Mouse (Mus musculus) liver, postnatal 0 days (tissue): Measurements from ENCODE around the gene Slc38a1.

Source experiments
- CTCF ChIP-seq: sonication (generic); IDR thresholded peaks from 2 replicates; pipeline ENCODE4 v1.5.1; 2016; ENCODE audit warnings: antibody characterized with exemption, low read depth
- EP300 ChIP-seq: IDR thresholded peaks from 2 replicates; pipeline ENCODE4 v1.6.1; 2016; ENCODE audit warnings: antibody characterized with exemption, low read depth, mild to moderate bottlenecking

DNA sequence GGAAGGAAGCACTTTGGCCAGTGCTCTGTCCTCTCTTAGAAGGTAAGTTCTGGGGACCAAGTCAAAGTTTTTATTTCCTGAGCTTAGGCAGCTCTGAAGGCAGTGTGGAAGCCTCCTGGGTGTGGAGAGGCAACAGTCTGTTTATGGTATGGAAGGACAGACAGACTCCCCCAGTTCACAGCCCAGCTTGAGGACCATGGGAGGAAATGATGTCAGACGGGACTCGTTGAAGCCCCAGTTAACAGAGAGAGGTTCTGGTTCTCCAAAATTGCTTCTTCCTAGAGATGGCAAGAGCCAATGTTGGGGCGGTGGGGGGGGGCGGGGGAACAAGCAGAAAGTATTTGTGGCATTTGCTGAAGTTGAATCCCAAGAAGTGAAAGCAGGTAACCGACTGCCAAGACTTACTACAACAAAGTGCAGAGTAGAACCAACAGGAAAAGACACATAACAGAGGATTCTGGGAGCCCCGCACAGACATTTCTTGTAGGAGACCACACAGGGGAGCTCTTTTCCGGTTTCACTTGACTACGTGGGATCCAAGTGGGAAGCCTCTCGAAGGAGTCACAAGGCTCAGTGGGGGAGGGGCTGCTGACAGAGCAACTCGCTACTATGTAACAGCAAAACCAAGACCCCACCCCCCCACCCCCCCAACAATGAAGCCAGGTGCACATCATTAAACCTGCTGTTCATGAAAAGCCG, 41.6 kb upstream of the Slc38a1 start:
- no peak for TF ChIP-seq EP300
- peak; percentile 21; the same call in 1 of the 2 replicates for TF ChIP-seq CTCF
